Mouse (Mus musculus): Measurements from ENCODE around the gene Uncx.
A peak's percentile ranks its signal among the peaks of the same experiment; 100 is the strongest.
"Not testable (repeated sequence)": the region's sequence is repeated elsewhere in the genome, so short reads cannot be mapped to it uniquely, and the experiment has no call there.

Uncx gene

GRCm38 (mm10) chr5:139559782-139560181, 16.5 kb downstream of the Uncx start:
- DNase-seq (ENCODE audit: inconsistent age in 2 of 2, low spot score in 1 of 2), result peak; percentile 31 to 64

GRCm38 (mm10) chr5:139561363-139562001, 18.2 kb downstream of the Uncx start:
- DNase-seq (ENCODE audit: inconsistent age in 2 of 2, low spot score in 1 of 2), result no peak

DNA sequence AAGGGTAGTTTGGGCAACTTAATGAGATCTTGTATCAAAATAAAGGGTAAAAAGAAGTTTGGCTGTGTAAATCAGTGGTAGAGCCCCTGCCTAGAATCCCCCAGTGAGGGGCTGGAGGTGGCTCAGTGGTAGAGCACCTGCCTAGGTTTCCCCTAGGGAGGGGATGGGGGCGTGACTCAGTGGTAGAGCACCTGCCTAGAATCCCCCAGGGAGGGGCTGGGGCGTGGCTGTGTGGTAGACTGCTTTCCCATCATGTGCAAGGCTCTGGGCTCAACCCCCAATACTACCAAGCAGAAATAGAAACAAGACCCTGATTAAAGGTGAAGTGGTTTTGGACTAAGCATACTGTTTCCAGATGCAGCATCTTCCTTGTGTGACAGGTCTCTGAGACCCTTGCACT, 21.4 kb downstream of the Uncx start:
- DNase-seq (ENCODE audit: inconsistent age in 2 of 2, low spot score in 1 of 2), result no peak

- DNase-seq (ENCODE audit: inconsistent age in 2 of 2, low spot score in 1 of 2), result no peak
Measured at GRCm38 (mm10) chr5:139565462-139565861, 22.2 kb downstream of the Uncx start.

DNA sequence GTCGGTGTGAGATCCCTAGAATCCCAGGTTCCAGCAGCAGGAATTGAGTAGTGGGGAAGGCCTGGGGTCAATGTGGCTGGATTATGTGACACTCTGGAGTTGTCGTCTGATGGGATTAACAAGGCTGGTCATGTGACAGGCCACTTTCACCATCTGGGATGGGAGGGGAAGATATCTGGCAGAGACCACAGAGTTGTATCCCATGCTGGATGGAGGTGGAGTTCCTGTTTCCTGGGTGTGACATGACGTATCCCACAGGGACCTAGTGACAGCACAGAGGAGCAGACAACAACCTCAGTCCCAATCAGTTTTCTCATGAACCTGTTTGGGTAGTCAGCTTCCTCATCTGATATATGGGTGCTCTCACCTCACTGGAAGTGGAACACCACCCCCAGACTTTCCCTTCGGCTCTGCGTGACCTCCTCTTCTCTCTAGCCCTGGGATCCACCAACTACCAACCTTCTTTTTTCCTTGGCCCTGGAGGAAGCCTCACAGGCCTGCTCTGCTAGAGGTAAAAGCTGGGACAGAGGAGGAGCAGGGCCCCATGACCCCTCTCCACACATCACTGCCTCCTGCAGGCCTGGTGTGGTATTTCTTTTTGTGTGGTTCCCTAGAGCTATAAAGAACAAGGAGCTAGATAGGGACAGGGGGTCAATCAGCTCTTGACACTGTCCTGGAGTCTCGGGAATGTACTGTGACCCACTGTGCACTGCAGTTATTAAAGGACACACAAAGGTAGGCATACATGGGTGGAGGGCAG, 23.5 kb downstream of the Uncx start:
- no peak for DNase-seq (ENCODE audit: inconsistent age in 2 of 2, low spot score in 1 of 2)

DNA sequence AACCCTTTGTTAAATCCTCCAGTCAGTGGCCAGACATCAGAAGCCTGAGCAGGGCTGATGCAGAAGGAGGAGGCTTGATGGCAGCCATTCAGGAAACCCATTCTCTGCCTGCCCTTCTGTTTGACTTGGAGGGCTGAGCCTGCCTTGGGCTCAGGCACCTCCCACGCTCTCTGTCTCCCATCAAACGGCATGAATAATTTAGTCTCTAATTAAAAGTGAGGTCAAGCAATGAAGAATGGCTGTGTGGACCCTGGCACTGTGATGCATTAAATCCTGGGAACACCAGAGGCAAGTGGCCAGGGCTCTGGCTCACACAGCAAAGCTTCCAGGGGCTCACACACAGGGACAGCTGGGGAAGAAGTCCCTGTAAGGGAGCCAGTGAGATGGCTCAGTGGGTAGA, 24.8 kb downstream of the Uncx start:
- no peak for DNase-seq (ENCODE audit: inconsistent age in 2 of 2, low spot score in 1 of 2)

GRCm38 (mm10) chr5:139572526-139572925, 29.2 kb downstream of the Uncx start:
- DNase-seq (ENCODE audit: inconsistent age in 2 of 2, low spot score in 1 of 2), result no peak

GRCm38 (mm10) chr5:139573606-139574311, 30.5 kb downstream of the Uncx start:
- DNase-seq (ENCODE audit: inconsistent age in 2 of 2, low spot score in 1 of 2), result no peak

GRCm38 (mm10) chr5:139575054-139575453, 31.8 kb downstream of the Uncx start:
- no peak for DNase-seq (ENCODE audit: inconsistent age in 2 of 2, low spot score in 1 of 2)

DNA sequence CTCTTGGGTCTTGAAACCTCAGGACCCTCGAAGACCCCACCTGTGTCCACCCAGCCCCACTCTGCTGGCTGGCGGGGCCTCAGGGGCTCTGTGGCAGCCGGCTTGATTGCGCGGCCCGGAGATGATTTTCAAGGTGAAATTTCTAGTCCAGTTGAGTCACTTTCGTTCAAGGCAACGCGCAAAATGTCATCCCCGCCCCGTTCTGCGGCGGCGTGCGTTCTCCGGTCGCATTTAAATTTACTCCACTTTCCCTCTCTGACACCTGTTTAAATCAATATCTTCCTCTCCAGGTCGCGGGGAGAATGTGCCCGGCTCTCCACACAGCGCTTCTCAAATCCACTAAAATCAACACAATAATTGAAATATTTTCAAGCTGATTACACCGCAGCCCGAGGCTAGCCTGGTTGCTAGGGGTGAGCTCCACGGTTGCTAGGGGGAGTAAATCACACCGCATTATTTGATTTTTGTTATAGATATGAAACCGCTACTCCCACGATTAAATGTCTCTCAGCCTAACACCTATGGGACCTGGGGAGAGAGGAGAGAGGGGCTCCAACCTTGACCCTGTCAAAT, 37.0 kb downstream of the Uncx start:
- DNase-seq (ENCODE audit: inconsistent age in 2 of 2, low spot score in 1 of 2), result peak; percentile 87 to 94

DNA sequence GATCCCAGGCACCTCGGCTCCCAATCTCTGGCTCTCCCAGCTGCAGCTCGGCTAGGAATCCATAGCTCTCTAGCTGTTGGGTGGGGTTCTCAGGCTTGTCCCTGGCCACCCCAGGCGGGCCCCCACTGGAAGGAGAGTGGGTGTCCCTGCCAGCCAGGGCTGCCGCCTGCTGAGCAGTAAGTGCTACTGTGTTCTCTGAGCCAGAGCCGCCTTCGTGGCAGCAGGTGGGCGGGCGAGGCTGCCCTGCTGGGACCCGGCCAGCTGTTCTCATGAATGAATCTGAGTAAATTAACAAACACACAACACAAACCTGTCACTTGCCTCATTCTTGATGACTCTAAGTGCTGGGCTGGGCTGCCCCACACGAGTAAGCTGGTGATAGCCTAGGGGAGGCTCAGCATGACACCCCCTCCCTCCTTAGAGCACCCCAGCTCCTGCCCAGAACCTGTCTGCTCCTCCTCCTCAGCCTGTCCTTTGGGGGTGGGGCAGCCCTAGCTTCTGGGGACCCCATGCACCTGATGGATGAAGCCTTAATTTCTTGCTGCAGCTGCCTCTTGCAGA, 38.1 kb downstream of the Uncx start:
- peak in 1 of 2 experiments; percentile 30 for DNase-seq (ENCODE audit: inconsistent age in 2 of 2, low spot score in 1 of 2)

- DNase-seq (ENCODE audit: inconsistent age in 2 of 2, low spot score in 1 of 2), result no peak
Measured at GRCm38 (mm10) chr5:139584971-139585747, 41.9 kb downstream of the Uncx start.

DNA sequence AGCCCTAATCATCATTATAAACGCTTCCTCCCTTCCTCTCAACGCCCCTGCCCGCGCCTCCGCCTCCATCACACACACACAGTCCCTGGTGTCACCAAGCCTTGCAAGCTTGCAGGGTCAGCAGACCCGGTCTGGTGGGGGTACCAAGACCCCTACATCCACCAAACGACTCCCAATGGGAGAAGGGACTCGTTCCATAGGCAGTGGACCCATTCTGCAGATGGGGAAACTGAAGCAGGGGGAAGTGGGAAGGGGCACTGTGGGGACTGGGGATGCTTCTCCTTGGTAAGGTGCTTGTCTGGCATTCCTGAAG, 42.4 kb downstream of the Uncx start:
- DNase-seq (ENCODE audit: inconsistent age in 2 of 2, low spot score in 1 of 2), result no peak

DNA sequence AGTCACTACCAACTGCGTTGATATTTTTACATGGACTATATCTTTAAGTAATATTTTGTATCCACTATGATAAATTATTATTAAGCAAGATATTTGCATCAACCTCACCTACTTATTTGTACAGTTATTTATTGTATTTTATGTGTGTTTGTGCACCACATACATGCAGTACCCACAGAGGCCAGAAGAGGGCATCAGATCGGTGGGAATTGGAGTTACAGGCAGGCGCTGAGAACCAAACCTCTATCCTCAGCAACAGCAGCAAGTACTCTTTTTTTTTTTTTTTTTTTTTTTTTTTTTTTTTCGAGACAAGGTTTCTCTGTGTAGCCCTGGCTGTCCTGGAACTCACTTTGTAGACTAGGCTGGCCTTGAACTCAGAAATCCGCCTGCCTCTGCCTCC, 44.2 kb downstream of the Uncx start:
- DNase-seq (ENCODE audit: inconsistent age in 2 of 2, low spot score in 1 of 2), result not testable (repeated sequence)

DNA sequence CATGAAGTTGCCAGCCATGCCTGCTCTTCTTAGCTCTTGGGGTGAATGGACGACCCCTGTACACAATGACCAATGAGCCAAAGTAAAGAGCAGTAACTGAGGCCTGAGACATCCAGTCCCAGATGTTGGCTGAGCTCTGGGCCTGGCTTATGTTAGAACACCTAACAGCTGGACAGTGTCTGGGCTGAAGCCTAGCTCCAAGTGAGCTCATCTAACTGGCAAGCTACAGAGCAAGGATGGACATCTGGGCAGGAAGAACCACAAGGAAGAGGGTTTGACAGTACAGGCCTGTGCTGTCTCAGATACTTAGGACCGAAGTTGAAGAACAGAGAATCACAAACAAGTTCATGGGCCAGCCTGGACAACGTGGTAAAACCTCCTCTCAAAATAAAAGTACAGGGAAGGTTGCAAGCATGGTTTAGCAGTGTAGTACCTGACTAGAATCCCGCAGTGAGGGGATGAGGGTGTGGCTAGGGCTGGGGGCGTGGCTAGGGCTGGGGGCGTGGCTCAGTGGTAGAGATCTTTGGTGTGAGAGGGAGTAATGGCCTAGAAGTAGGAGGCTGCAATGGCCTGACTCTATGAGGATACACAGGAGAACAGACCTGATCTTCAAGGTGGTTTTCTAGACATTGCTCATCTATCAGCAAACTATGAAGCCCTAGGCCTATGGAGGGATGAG, 47.5 kb downstream of the Uncx start:
- DNase-seq (ENCODE audit: inconsistent age in 2 of 2, low spot score in 1 of 2), result not testable (repeated sequence)

GRCm38 (mm10) chr5:139592011-139592410, 48.7 kb downstream of the Uncx start:
- no peak for DNase-seq (ENCODE audit: inconsistent age in 2 of 2, low spot score in 1 of 2)

GRCm38 (mm10) chr5:139592850-139593249, 49.6 kb downstream of the Uncx start:
- no peak for DNase-seq (ENCODE audit: inconsistent age in 2 of 2, low spot score in 1 of 2)

DNA sequence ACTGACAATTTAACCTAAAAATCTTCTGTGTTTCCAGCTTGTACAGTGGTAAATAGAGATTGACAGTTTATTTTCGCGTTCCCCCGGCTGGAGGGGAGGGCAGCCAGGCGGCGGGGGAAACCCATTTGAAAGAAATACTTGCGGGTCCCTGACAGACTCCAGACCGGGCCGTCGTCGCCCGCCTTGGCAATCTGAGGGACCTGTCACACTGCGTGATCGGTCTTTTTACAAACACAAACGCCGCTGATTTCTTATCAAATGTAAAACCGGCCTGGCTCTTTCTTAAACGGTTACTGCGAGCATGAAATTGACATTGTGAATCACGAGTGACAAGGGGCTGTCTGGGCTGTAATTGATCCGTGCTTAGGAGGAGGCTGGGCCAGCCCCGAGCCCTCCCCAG, 50.5 kb downstream of the Uncx start:
- DNase-seq (ENCODE audit: inconsistent age in 2 of 2, low spot score in 1 of 2), result no peak

- no peak for DNase-seq (ENCODE audit: inconsistent age in 2 of 2, low spot score in 1 of 2)
Measured at GRCm38 (mm10) chr5:139595001-139595400, 51.7 kb downstream of the Uncx start.

Data from adrenal gland, adult (tissue).